Mouse (Mus musculus) c-Kit-positive CD71-positive TER-119-negative erythroid progenitor cells, embryonic 14.5 days (primary cell): Measurements from ENCODE around the gene A430078G23Rik.

ENCODE experiments used
- DNase-seq: peaks from one replicate; pipeline ENCODE4 v3.0.0-alpha.2; 2013; ENCODE audit warnings: low read depth

The A430078G23Rik gene

DNA sequence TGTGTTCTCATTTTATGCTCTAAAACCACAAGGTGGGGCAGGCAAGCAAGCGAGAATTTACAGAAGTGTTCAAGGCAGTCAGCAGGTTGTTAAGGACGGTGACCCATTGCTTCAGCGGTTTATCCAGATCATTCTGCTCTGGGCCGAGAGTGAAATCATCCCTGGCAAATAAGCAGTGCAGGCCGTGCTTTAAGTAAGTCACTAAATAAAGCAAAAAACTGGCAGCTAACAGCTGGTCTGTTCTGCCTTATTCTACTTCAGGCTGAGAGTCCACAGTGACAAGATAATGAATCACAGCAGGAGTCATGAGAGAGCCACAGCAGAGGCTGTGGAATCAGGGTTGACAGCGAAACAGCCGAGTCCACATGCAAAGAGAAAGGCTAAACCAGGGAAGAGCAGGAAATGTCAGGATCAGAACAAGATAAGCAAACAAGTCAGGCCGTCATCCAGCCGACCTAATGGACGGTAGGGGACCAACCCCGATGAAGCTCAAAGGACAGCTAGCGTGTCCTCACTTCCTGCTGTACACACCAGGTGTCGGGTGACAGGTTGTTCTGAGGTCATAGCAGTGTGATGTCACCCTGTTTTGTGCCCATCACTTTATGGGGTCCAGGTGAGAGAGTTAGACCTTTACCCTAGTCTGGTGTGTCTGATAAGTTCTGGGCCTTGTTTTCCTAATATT is 4.9 kb upstream of the A430078G23Rik start:
- no peak for DNase-seq

GRCm38 (mm10) chr8:3350747-3351146 is 2.5 kb upstream of the A430078G23Rik start:
- DNase-seq, result no peak

- DNase-seq, result no peak
Measured at GRCm38 (mm10) chr8:3352715-3353114, 500 bp upstream of the A430078G23Rik start.

DNA sequence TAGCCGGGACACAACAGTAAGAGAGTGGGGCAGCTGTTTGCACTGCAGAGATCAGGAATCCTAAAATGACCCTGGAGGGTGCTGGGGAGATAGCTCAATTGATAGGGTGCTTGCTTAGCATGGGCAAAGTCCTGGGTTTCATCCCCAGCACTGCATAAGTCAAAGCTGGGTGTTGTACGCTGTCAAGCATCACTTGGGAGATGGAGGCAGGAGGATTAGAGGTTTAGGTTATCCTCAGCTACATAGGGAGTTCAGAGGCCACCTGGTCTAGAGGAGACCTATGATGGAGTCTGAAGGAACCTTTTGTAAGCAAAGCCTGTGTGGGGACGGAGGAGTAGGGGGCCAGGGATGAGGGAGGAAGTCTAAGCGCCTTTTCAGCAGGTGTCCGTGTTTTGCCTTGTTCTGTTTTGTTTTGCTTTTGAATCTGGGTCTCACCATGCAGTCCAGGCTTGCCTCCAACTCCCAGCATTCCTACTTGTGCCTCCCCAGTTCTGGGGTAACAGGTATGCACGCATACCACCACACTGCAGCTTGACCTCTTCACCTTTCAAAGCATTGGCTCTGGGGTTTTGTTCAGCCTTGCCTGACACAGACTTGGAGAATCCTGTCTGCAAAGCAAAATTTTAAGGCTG is 712 bp downstream of the A430078G23Rik start:
- no peak for DNase-seq

- DNase-seq, result no peak
Measured at GRCm38 (mm10) chr8:3354443-3354812, 1.2 kb downstream of the A430078G23Rik start.

DNA sequence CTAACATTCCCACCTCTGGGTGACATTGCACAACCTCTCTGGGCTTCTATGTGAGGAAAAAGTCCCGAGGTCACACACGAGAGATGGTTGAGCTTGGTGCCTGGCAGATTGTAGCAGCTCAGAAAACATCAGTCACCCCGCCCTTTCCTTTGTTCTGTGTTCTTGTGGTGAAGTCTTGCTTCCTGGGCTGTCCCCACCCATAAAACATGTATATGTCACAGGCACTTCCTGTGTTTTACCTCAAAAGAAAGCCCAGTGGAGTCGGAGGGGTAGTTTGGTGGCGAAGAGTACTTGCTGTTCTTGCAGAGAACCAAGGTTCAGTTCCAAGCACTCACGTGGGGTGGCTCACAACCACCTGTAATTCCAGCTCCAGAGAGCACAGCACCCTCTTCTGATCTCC is 2.4 kb downstream of the A430078G23Rik start:
- DNase-seq, result no peak

DNA sequence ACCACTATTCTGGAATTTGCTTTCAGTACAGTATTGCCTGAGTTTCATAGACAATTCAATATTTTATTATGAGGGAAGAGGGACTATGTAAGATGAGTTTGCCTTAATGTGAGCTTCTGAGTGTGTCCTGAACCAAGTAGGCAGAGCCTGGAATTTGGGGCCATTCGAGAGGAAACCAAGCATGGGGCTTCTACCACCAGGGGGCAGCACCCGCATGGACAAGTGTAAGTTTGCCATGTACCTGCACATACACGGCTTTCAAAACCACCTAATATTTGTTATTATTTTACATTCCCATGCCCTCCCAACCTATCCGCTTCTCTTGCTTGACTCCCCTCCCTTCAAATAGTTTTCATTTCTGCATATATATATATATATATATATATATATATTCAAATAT is 4.8 kb downstream of the A430078G23Rik start:
- DNase-seq, result peak; percentile 62

GRCm38 (mm10) chr8:3367086-3367485 is 13.9 kb downstream of the A430078G23Rik start:
- DNase-seq, result no peak

DNA sequence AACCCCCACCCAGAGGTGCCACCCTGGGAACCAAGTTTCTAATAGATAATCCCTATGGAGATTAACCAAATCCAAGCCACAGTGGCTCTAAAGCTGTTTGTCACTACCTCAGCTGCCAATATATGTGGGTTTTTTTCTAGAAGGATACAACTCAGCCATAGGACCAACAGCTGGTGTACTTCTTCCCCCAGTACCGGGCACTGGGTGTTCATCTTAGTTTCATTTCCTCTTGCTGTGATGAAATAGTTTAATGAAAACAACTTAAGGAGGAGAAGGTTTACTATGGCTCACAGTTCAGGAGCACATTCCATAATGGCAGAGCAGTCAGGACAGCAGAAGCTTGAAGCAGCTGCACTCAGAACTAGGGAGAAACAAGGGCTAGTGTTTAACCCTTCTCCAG is 14.9 kb downstream of the A430078G23Rik start:
- DNase-seq, result no peak

- no peak for DNase-seq
Measured at GRCm38 (mm10) chr8:3375748-3376147, 22.5 kb downstream of the A430078G23Rik start.

- DNase-seq, result no peak
Measured at GRCm38 (mm10) chr8:3376641-3377274, 23.5 kb downstream of the A430078G23Rik start.

GRCm38 (mm10) chr8:3387286-3387685 is 34.1 kb downstream of the A430078G23Rik start:
- peak; percentile 60 for DNase-seq

- no peak for DNase-seq
Measured at GRCm38 (mm10) chr8:3388591-3389338, 35.5 kb downstream of the A430078G23Rik start.

DNA sequence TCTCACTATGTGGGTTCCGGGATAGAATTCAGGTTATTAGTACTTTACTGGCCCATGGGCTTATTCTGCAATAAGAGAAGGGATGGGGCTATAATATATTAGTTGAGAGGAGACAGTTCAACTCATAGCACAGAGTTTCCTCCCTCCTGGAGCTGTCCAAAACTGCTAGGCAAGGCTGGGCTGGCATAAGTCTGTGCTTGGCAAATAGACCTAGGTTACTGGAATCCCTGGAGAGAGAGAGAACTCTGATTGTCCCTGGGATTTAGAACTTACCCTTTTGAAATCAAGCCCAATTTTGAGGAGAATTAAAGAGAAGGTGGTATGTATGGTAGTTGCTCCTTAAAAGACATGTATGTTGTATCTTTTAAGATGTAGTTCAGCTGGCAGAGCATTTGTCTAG is 36.3 kb downstream of the A430078G23Rik start:
- DNase-seq, result no peak

- DNase-seq, result no peak
Measured at GRCm38 (mm10) chr8:3392293-3392692, 39.1 kb downstream of the A430078G23Rik start.

DNA sequence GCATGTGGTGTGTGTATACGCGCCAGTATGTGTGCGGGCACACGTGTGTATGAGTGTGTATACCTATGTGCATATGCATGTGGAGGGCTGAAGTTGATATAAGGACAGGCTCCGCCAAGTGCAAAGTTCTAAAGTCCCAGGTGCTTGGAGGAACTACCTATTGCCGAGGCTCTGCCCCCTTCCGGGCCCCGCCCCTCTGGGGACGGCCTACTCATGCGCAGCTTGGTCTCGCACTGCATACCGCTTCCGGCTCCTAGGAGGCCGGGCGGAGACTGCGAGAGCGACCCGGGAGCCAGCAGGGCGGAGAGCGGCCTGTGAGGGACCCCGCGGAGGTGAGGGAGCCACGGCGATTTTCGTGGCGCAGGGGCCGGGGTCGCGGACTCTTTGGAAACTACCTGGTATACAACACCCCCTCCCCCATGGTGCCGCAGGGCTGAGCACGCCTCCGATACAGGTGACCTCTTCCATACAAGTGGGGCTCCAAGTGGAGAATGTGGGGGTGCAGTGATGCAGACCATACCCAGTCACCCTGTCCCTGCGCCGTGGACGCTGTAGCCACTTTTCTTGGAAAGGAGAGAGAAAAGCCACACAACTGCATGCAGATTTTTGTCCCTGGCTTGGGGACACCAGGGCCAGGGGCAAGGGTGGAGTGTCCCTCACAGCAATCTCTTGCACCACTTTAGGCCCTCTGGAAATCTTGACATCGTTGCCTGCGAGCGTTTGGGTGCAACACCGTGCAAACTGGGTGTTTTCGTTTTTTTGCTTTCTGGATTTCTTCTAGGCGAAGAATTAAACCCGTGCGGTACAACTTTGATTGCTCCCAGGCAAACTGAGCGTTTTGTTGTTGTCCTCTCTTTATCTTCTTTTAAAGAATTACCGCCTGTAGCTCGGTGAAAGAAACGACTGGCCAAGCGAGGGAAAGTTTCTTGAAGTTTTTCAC is 39.8 kb downstream of the A430078G23Rik start, which contains the start of gene Arhgef18:
Gene Arhgef18 (plus strand): TSS at position 236 of the 940 bp plus-strand sequence.
- peak; percentile 84 for DNase-seq

DNA sequence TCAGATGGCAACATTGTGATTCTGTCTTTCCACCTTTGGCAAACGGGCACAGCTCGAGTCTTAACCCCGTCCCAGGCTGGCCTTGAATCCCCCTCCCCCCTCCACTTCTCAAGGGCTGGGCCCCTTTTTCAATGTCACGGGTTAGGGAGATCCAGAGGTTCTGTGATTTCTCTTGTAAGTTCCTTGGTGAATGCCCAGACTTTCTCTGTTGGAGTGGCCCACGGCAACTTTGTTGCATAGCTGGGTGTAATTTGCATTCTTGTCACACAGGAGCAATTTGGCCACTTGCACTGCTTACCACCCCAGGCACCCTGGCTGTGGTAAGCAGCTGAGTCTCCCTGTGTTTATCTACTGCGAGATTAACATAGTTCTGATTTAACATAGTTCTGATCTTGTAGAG is 41.4 kb downstream of the A430078G23Rik start:
- DNase-seq, result no peak

DNA sequence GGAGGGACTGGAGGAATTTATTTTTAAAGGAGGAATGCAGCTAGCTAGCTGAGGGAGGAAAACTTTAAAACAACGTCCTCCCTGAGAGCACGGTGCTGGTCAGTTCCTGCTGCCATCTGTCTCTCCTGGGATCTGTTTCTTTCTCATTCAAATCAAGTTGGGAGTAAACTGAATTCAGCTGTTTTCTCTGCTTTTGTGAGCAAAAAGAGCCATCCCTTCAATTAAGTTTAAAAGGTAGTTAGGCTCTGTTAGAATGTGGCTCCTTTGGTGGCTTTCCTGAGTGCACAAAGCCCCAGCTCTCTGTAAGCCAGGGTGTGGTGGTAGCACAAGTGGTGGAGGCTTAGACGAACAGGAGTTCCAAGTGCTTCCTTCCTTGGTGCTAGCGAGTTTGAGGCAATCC is 42.0 kb downstream of the A430078G23Rik start:
- DNase-seq, result no peak

DNA sequence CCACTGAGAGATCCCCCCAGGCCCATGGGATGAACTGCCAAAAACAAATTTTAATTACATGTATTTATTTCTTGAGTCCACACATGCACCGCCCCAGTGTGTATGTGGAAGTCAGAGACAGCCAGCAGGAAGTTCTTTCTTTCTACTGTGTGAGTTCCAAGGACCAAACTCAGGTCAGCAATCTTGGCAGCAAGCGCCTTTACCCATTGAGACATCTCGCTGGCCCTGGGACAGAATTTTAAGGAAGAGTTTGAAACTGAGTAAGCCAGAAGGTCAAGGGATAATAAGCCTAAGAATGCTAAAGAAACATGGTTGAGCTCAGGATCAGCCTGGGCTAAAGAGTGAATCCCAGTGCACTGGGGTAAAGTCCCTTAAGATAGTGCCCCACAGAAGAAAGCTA is 44.4 kb downstream of the A430078G23Rik start:
- DNase-seq, result no peak

GRCm38 (mm10) chr8:3400509-3400908 is 47.3 kb downstream of the A430078G23Rik start:
- DNase-seq, result no peak

DNA sequence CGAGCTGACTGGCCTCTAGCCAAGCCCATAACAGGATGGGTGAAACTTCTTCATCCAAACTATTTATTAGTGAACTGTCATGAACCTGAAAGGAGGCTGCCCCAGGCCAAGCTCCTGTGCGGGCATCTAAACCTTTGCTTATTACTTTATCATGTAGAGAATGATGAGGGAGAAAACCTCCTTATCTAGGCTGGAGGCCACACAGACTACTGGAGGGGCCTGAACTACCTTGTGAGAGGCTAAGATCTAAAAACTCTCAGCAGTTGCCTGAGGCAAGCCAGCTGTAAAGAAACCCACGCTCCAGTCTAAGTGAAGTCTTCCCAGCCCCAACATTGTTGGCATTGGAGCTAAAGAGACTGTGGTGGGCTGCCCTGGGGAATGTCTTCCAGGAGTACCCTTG is 54.2 kb downstream of the A430078G23Rik start:
- no peak for DNase-seq
